12 mouse cellular contexts compared by ENCODE assay signal in the genomic region with DNA sequence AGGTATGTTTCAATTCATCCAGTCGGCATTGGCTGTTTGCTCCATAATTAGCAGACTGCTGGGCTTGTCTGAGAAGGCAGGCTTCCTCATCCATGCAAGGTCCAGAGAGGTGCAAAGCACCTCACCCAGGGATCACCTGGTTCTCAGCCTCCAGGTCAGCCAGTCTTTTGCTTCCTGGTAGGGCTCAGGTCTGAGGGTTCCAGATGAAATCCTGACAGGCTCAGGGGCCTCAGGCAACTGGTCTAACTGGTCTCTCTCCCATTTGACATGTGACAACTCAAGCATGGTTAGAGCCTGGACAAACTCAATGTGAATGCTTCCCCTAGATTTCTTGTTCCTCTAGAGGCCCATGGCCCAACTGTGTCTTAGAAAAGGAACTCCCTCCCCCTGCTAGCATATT.
DNase-seq lines count a peak whose midpoint lies in the region.
"Had no signal": no experiment of that assay in that cellular context is flagged by ENCODE, and none has a peak within 500 bp of the region (broad histone marks: within the 10 kb centered on the region; RNA-seq: fewer than 3 reads in every experiment).

No protein-coding gene starts in this region.

- DNase-seq in urinary bladder, postnatal 14 days (ENCODE audit: low spot score): peak; percentile 51
- no peak for DNase-seq in urinary bladder, postnatal 10 days (ENCODE audit: low spot score)
- DNase-seq in kidney, adult 9 months: peak; percentile 23
- peak; percentile 7 to 60 for DNase-seq in kidney, postnatal 25 days
- no peak for DNase-seq in right cerebral cortex, adult 18-20 months
- no peak for DNase-seq in right cerebral cortex, postnatal 36 days (ENCODE audit: low spot score in 2 of 2)
- DNase-seq in spleen, postnatal 4 days (ENCODE audit: low spot score in 2 of 2): no peak
- no peak for DNase-seq in liver
- DNase-seq: B cell, adult 2 months; cerebellum, adult 8-10 months; gastrocnemius, postnatal 10 days; heart, adult 2 months had no signal

Comparison
In these comparisons a context has a peak if more than half of its experiments do, and no peak if none do; other contexts are left out.
1. DNase-seq: peak in urinary bladder, postnatal 14 days (single experiment), kidney, adult 9 months (single experiment) and kidney, postnatal 25 days (2 of 2); none in urinary bladder, postnatal 10 days (single experiment), right cerebral cortex, adult 18-20 months (single experiment), right cerebral cortex, postnatal 36 days (0 of 2), spleen, postnatal 4 days (0 of 2) and liver (single experiment).